Mouse (Mus musculus): ENCODE measurements around the gene Cd80. TPM values are rescaled to one million over a fixed set of nuclear protein-coding genes. Genes with fewer than 3 reads are reported as not detected.
A peak's percentile ranks its signal among the peaks of the same experiment; 100 is the strongest.

The Cd80 gene
- 5.9 to 10.5 TPM (median 6.7 TPM) in 3 replicates for total RNA-seq (2017)

- ATAC-seq (replicated peaks; ENCODE audit: insufficient number of reproducible peaks, low FRiP score, low TSS enrichment, poor library complexity, severe bottlenecking), result no peak
Observed at GRCm38 (mm10) chr16:38455511-38456418, at the start of gene Cd80. Cd80 (plus strand) TSS chr16:38455561.

GRCm38 (mm10) chr16:38406293-38406692, 49.1 kb upstream of the Cd80 start:
- ATAC-seq (replicated peaks; ENCODE audit: insufficient number of reproducible peaks, low FRiP score, low TSS enrichment, poor library complexity, severe bottlenecking), result no peak

- ATAC-seq (replicated peaks; ENCODE audit: insufficient number of reproducible peaks, low FRiP score, low TSS enrichment, poor library complexity, severe bottlenecking), result peak; percentile 44; the same call in 1 of the 2 replicates
Observed at GRCm38 (mm10) chr16:38406708-38407107, 48.7 kb upstream of the Cd80 start.

GRCm38 (mm10) chr16:38407584-38407983, 47.8 kb upstream of the Cd80 start:
- no peak for ATAC-seq (replicated peaks; ENCODE audit: insufficient number of reproducible peaks, low FRiP score, low TSS enrichment, poor library complexity, severe bottlenecking)

- no peak for ATAC-seq (replicated peaks; ENCODE audit: insufficient number of reproducible peaks, low FRiP score, low TSS enrichment, poor library complexity, severe bottlenecking)
Observed at GRCm38 (mm10) chr16:38408416-38408815, 46.9 kb upstream of the Cd80 start.

- ATAC-seq (replicated peaks; ENCODE audit: insufficient number of reproducible peaks, low FRiP score, low TSS enrichment, poor library complexity, severe bottlenecking), result no peak
Observed at GRCm38 (mm10) chr16:38414953-38415352, 40.4 kb upstream of the Cd80 start.

GRCm38 (mm10) chr16:38425374-38425773, 30.0 kb upstream of the Cd80 start:
- no peak for ATAC-seq (replicated peaks; ENCODE audit: insufficient number of reproducible peaks, low FRiP score, low TSS enrichment, poor library complexity, severe bottlenecking)

- no peak for ATAC-seq (replicated peaks; ENCODE audit: insufficient number of reproducible peaks, low FRiP score, low TSS enrichment, poor library complexity, severe bottlenecking)
Observed at GRCm38 (mm10) chr16:38425799-38426198, 29.6 kb upstream of the Cd80 start.

- no peak for ATAC-seq (replicated peaks; ENCODE audit: insufficient number of reproducible peaks, low FRiP score, low TSS enrichment, poor library complexity, severe bottlenecking)
Observed at GRCm38 (mm10) chr16:38431446-38432185, 23.7 kb upstream of the Cd80 start.

- no peak for ATAC-seq (replicated peaks; ENCODE audit: insufficient number of reproducible peaks, low FRiP score, low TSS enrichment, poor library complexity, severe bottlenecking)
Observed at GRCm38 (mm10) chr16:38432498-38433425, 22.6 kb upstream of the Cd80 start, which contains the start of gene Pla1a. Pla1a (minus strand) TSS chr16:38433145.

- no peak for ATAC-seq (replicated peaks; ENCODE audit: insufficient number of reproducible peaks, low FRiP score, low TSS enrichment, poor library complexity, severe bottlenecking)
Observed at GRCm38 (mm10) chr16:38433514-38433913, 21.8 kb upstream of the Cd80 start.

GRCm38 (mm10) chr16:38434295-38434795, 21.0 kb upstream of the Cd80 start:
- no peak for ATAC-seq (replicated peaks; ENCODE audit: insufficient number of reproducible peaks, low FRiP score, low TSS enrichment, poor library complexity, severe bottlenecking)

GRCm38 (mm10) chr16:38439190-38439589, 16.2 kb upstream of the Cd80 start:
- no peak for ATAC-seq (replicated peaks; ENCODE audit: insufficient number of reproducible peaks, low FRiP score, low TSS enrichment, poor library complexity, severe bottlenecking)

- no peak for ATAC-seq (replicated peaks; ENCODE audit: insufficient number of reproducible peaks, low FRiP score, low TSS enrichment, poor library complexity, severe bottlenecking)
Observed at GRCm38 (mm10) chr16:38440403-38440802, 15.0 kb upstream of the Cd80 start.

GRCm38 (mm10) chr16:38441611-38442010, 13.8 kb upstream of the Cd80 start:
- no peak for ATAC-seq (replicated peaks; ENCODE audit: insufficient number of reproducible peaks, low FRiP score, low TSS enrichment, poor library complexity, severe bottlenecking)

GRCm38 (mm10) chr16:38442216-38442615, 13.1 kb upstream of the Cd80 start:
- ATAC-seq (replicated peaks; ENCODE audit: insufficient number of reproducible peaks, low FRiP score, low TSS enrichment, poor library complexity, severe bottlenecking), result no peak

GRCm38 (mm10) chr16:38443721-38444464, 11.5 kb upstream of the Cd80 start:
- ATAC-seq (replicated peaks; ENCODE audit: insufficient number of reproducible peaks, low FRiP score, low TSS enrichment, poor library complexity, severe bottlenecking), result no peak

- ATAC-seq (replicated peaks; ENCODE audit: insufficient number of reproducible peaks, low FRiP score, low TSS enrichment, poor library complexity, severe bottlenecking), result no peak
Observed at GRCm38 (mm10) chr16:38445046-38445445, 10.3 kb upstream of the Cd80 start.

Data from monocyte, adult 5-6 weeks (primary cell).